Mouse (Mus musculus): ENCODE results near the gene Gm7347. TPM values are rescaled to one million over a fixed set of nuclear protein-coding genes. Genes with fewer than 3 reads are reported as not detected.
"Not testable (repeated sequence)": the region's sequence is repeated elsewhere in the genome, so short reads cannot be mapped to it uniquely, and the experiment has no call there.

Gene Gm7347
- 0.17 TPM in 1 of 2 replicates, not detected in the other for polyA plus RNA-seq (2014; fragmentation: Nextera tagmentation; extraction: Ambion mirVana)

- not testable (repeated sequence) for H3K27ac ChIP-seq (ENCODE audit: low read length); H3K9ac ChIP-seq (replicated peaks; ENCODE audit: low read depth, low read length); H3K4me2 ChIP-seq (replicated peaks; ENCODE audit: low read depth, low read length); ATAC-seq (ENCODE audit: insufficient number of reproducible peaks, insufficient read depth, low FRiP score, low read depth); H3K36me3 ChIP-seq (ENCODE audit: control insufficient read depth, insufficient read depth, low read length); H3K4me3 ChIP-seq (ENCODE audit: low read depth, low read length); H3K4me1 ChIP-seq (ENCODE audit: control insufficient read depth, insufficient read depth, low read length); H3K9me3 ChIP-seq (ENCODE audit: control insufficient read depth, low read depth, low read length); H3K27me3 ChIP-seq (ENCODE audit: control insufficient read depth, insufficient read depth, low read length)
- WGBS: no CpG with 5 or more reads among the region's 2 CpGs
These were observed at the start of gene Gm7347 for GRCm38 (mm10) chr5:26058481-26058880. Gene Gm7347 (minus strand): TSS chr5:26058581.

- not testable (repeated sequence) for H3K4me1 ChIP-seq (ENCODE audit: control insufficient read depth, insufficient read depth, low read length); ATAC-seq (ENCODE audit: insufficient number of reproducible peaks, insufficient read depth, low FRiP score, low read depth); H3K9me3 ChIP-seq (ENCODE audit: control insufficient read depth, low read depth, low read length); H3K36me3 ChIP-seq (ENCODE audit: control insufficient read depth, insufficient read depth, low read length); H3K9ac ChIP-seq (replicated peaks; ENCODE audit: low read depth, low read length); H3K27me3 ChIP-seq (ENCODE audit: control insufficient read depth, insufficient read depth, low read length); H3K4me3 ChIP-seq (ENCODE audit: low read depth, low read length); H3K27ac ChIP-seq (ENCODE audit: low read length); H3K4me2 ChIP-seq (replicated peaks; ENCODE audit: low read depth, low read length)
- WGBS: no CpG with 5 or more reads among the region's 3 CpGs
These were observed 46.9 kb upstream of the Gm7347 start, which contains the start of gene 5031410I06Rik for GRCm38 (mm10) chr5:26105262-26105661. Gene 5031410I06Rik (minus strand): TSS chr5:26105362.

GRCm38 (mm10) chr5:26089191-26089590, 30.8 kb upstream of the Gm7347 start, which contains the start of gene Gm10471:
Gene Gm10471 (minus strand): TSS chr5:26089291.
- H3K27ac ChIP-seq (ENCODE audit: low read length); H3K4me2 ChIP-seq (replicated peaks; ENCODE audit: low read depth, low read length); H3K36me3 ChIP-seq (ENCODE audit: control insufficient read depth, insufficient read depth, low read length); H3K9me3 ChIP-seq (ENCODE audit: control insufficient read depth, low read depth, low read length); H3K4me1 ChIP-seq (ENCODE audit: control insufficient read depth, insufficient read depth, low read length); H3K4me3 ChIP-seq (ENCODE audit: low read depth, low read length); H3K9ac ChIP-seq (replicated peaks; ENCODE audit: low read depth, low read length); H3K27me3 ChIP-seq (ENCODE audit: control insufficient read depth, insufficient read depth, low read length); ATAC-seq (ENCODE audit: insufficient number of reproducible peaks, insufficient read depth, low FRiP score, low read depth): not testable (repeated sequence)
- 75% methylated on average over 1 of the region's 1 CpGs for WGBS

- H3K4me1 ChIP-seq (ENCODE audit: control insufficient read depth, insufficient read depth, low read length); ATAC-seq (ENCODE audit: insufficient number of reproducible peaks, insufficient read depth, low FRiP score, low read depth); H3K4me3 ChIP-seq (ENCODE audit: low read depth, low read length); H3K27me3 ChIP-seq (ENCODE audit: control insufficient read depth, insufficient read depth, low read length); H3K9me3 ChIP-seq (ENCODE audit: control insufficient read depth, low read depth, low read length); H3K9ac ChIP-seq (replicated peaks; ENCODE audit: low read depth, low read length); H3K27ac ChIP-seq (ENCODE audit: low read length); H3K4me2 ChIP-seq (replicated peaks; ENCODE audit: low read depth, low read length); H3K36me3 ChIP-seq (ENCODE audit: control insufficient read depth, insufficient read depth, low read length): not testable (repeated sequence)
These were observed 20.6 kb upstream of the Gm7347 start for GRCm38 (mm10) chr5:26079023-26079422.

GRCm38 (mm10) chr5:26070716-26071115, 12.3 kb upstream of the Gm7347 start:
- Histone ChIP-seq H3K9me3 (ENCODE audit: control insufficient read depth, low read depth, low read length) (no peaks in the 10 kb centered on the region), H3K27me3 (ENCODE audit: control insufficient read depth, insufficient read depth, low read length) (no peaks in the 10 kb centered on the region), H3K4me2 (replicated peaks; ENCODE audit: low read depth, low read length) (no peak overlapping the region), H3K27ac (ENCODE audit: low read length) (no peak overlapping the region), H3K36me3 (ENCODE audit: control insufficient read depth, insufficient read depth, low read length) (no peaks in the 10 kb centered on the region), H3K4me3 (ENCODE audit: low read depth, low read length) (no peak overlapping the region), H3K4me1 (ENCODE audit: control insufficient read depth, insufficient read depth, low read length) (no peaks in the 10 kb centered on the region), H3K9ac (replicated peaks; ENCODE audit: low read depth, low read length) (no peak overlapping the region)
- 86% methylated on average over 24 of the region's 24 CpGs for WGBS
- ATAC-seq (ENCODE audit: insufficient number of reproducible peaks, insufficient read depth, low FRiP score, low read depth): 0 out of 2 replicates have a peak, but pooled peaks have one; percentile 10

- not testable (repeated sequence) for H3K27ac ChIP-seq (ENCODE audit: low read length); ATAC-seq (ENCODE audit: insufficient number of reproducible peaks, insufficient read depth, low FRiP score, low read depth); H3K4me2 ChIP-seq (replicated peaks; ENCODE audit: low read depth, low read length); H3K4me1 ChIP-seq (ENCODE audit: control insufficient read depth, insufficient read depth, low read length); H3K9me3 ChIP-seq (ENCODE audit: control insufficient read depth, low read depth, low read length); H3K4me3 ChIP-seq (ENCODE audit: low read depth, low read length); H3K9ac ChIP-seq (replicated peaks; ENCODE audit: low read depth, low read length); H3K27me3 ChIP-seq (ENCODE audit: control insufficient read depth, insufficient read depth, low read length); H3K36me3 ChIP-seq (ENCODE audit: control insufficient read depth, insufficient read depth, low read length)
- 85% methylated on average over 2 of the region's 2 CpGs for WGBS
These were observed 18.9 kb downstream of the Gm7347 start, which contains the start of gene Speer4a for GRCm38 (mm10) chr5:26039458-26039857. Gene Speer4a (minus strand): TSS chr5:26039558.

GRCm38 (mm10) chr5:26022816-26023215, 35.6 kb downstream of the Gm7347 start, which contains the start of gene Gm5862:
Gene Gm5862 (minus strand): TSS chr5:26022916.
- H3K27me3 ChIP-seq (ENCODE audit: control insufficient read depth, insufficient read depth, low read length); H3K36me3 ChIP-seq (ENCODE audit: control insufficient read depth, insufficient read depth, low read length); H3K4me2 ChIP-seq (replicated peaks; ENCODE audit: low read depth, low read length); H3K4me1 ChIP-seq (ENCODE audit: control insufficient read depth, insufficient read depth, low read length); ATAC-seq (ENCODE audit: insufficient number of reproducible peaks, insufficient read depth, low FRiP score, low read depth); H3K4me3 ChIP-seq (ENCODE audit: low read depth, low read length); H3K27ac ChIP-seq (ENCODE audit: low read length); H3K9ac ChIP-seq (replicated peaks; ENCODE audit: low read depth, low read length); H3K9me3 ChIP-seq (ENCODE audit: control insufficient read depth, low read depth, low read length): not testable (repeated sequence)
- WGBS: no CpG with 5 or more reads among the region's 3 CpGs

- H3K4me3 ChIP-seq (ENCODE audit: low read depth, low read length); H3K9me3 ChIP-seq (ENCODE audit: control insufficient read depth, low read depth, low read length); H3K4me1 ChIP-seq (ENCODE audit: control insufficient read depth, insufficient read depth, low read length); H3K9ac ChIP-seq (replicated peaks; ENCODE audit: low read depth, low read length); H3K27me3 ChIP-seq (ENCODE audit: control insufficient read depth, insufficient read depth, low read length); H3K36me3 ChIP-seq (ENCODE audit: control insufficient read depth, insufficient read depth, low read length); H3K27ac ChIP-seq (ENCODE audit: low read length); H3K4me2 ChIP-seq (replicated peaks; ENCODE audit: low read depth, low read length): not testable (repeated sequence)
- 67% methylated on average over 6 of the region's 7 CpGs for WGBS
- peak; percentile 23; the same call in 1 of the 2 replicates for ATAC-seq (ENCODE audit: insufficient number of reproducible peaks, insufficient read depth, low FRiP score, low read depth)
These were observed 50.7 kb downstream of the Gm7347 start for GRCm38 (mm10) chr5:26007697-26008096.
